Mouse (Mus musculus) MEL (cell line): Measurements from ENCODE around the gene Zfp598. TPM values are rescaled to one million over a fixed set of nuclear protein-coding genes. Genes with fewer than 3 reads are reported as not detected.

Source experiments
- DNase-seq: peaks from one replicate; pipeline ENCODE4 v3.0.0; 2011; ENCODE audit warnings: low read depth, low spot score
- H3K27ac ChIP-seq: 2 replicates; pipeline ENCODE4 v1.5.1; 2012; ENCODE audit warnings: low read depth, mild to moderate bottlenecking, control low read depth, low read length, moderate library complexity; ENCODE audit not compliant: control insufficient read depth
- H3K27me3 ChIP-seq, 2 experiments: fragments of 150-350 bp in 1 of 2; sonication (generic) in 1 of 2; 2 replicates each; pipeline ENCODE4 v1.6.1; 2012; ENCODE audit warnings: low read length in 2 of 2, mild to moderate bottlenecking in 2 of 2, improper control_type of control experiment in 1 of 2, moderate library complexity in 1 of 2; ENCODE audit not compliant: insufficient read depth in 2 of 2, control insufficient read depth in 1 of 2
- H3K36me3 ChIP-seq, 2 experiments: 2 replicates each; pipeline ENCODE4 v1.6.1; 2012 to 2014; ENCODE audit warnings: low read length in 2 of 2, improper control_type of control experiment in 1 of 2, inconsistent platforms in 1 of 2, mild to moderate bottlenecking in 1 of 2; ENCODE audit not compliant: insufficient read depth in 2 of 2, control insufficient read depth in 1 of 2
- H3K4me1 ChIP-seq, 2 experiments: fragments of 150-350 bp in 1 of 2; sonication (generic) in 1 of 2; 2 replicates each; pipeline ENCODE4 v1.6.1; 2012; ENCODE audit warnings: low read length in 2 of 2, improper control_type of control experiment in 1 of 2, mild to moderate bottlenecking in 1 of 2; ENCODE audit not compliant: insufficient read depth in 2 of 2, control insufficient read depth in 1 of 2
- H3K4me3 ChIP-seq, 2 experiments: fragments of 150-350 bp in 1 of 2; sonication (generic) in 1 of 2; 2 replicates each; pipeline ENCODE4 v1.5.1; 2012; ENCODE audit warnings: low read depth in 2 of 2, low read length in 2 of 2, mild to moderate bottlenecking in 2 of 2, moderate library complexity in 2 of 2, control low read depth in 1 of 2, improper control_type of control experiment in 1 of 2; ENCODE audit not compliant: control insufficient read depth in 1 of 2, insufficient read depth in 1 of 2
- H3K79me2 ChIP-seq: 2 replicates; pipeline ENCODE4 v1.6.1; 2012; ENCODE audit warnings: mild to moderate bottlenecking, low read length, moderate library complexity; ENCODE audit not compliant: control insufficient read depth, poor library complexity, insufficient read depth
- H3K9ac ChIP-seq: 2 replicates; pipeline ENCODE4 v1.6.1; 2012; ENCODE audit warnings: low read depth, mild to moderate bottlenecking, control low read depth, low read length, moderate library complexity; ENCODE audit not compliant: control insufficient read depth, poor library complexity, severe bottlenecking
- H3K9me3 ChIP-seq: fragments of 150-350 bp; sonication (generic); replicated peaks from 2 replicates; pipeline ENCODE4 v1.6.1; 2012; ENCODE audit warnings: mild to moderate bottlenecking, low read length, improper control_type of control experiment, moderate library complexity; ENCODE audit not compliant: insufficient read depth
- E2F4 ChIP-seq: IDR thresholded peaks from 2 replicates; pipeline ENCODE4 v1.6.1; 2011; ENCODE audit warnings: low read depth, low read length, improper control_type of control experiment, borderline replicate concordance
- ELF1 ChIP-seq: IDR thresholded peaks from 2 replicates; pipeline ENCODE4 v1.6.1; 2014; ENCODE audit warnings: low read depth, mild to moderate bottlenecking, inconsistent platforms, low read length, improper control_type of control experiment, moderate library complexity
- EP300 ChIP-seq, 2 experiments: IDR thresholded peaks; 2 replicates each; pipeline ENCODE4 v1.6.1; 2011; ENCODE audit warnings: improper control_type of control experiment in 2 of 2, low read length in 2 of 2, low read depth in 1 of 2, mild to moderate bottlenecking in 1 of 2
- GATA1 ChIP-seq: IDR thresholded peaks from 2 replicates; pipeline ENCODE4 v1.6.1; 2011; ENCODE audit warnings: low read depth, low read length, improper control_type of control experiment
- JUND ChIP-seq: IDR thresholded peaks from 2 replicates; pipeline ENCODE4 v1.6.1; 2011; ENCODE audit warnings: low read depth, mild to moderate bottlenecking, improper control_type of control experiment, low read length
- MAX ChIP-seq: IDR thresholded peaks from 2 replicates; pipeline ENCODE4 v1.6.1; 2011; ENCODE audit warnings: low read length, improper control_type of control experiment
- MEF2A ChIP-seq: IDR thresholded peaks from 2 replicates; pipeline ENCODE4 v1.6.1; 2014; ENCODE audit warnings: low read depth, mild to moderate bottlenecking, inconsistent platforms, low read length, improper control_type of control experiment; ENCODE audit not compliant: poor library complexity, insufficient replicate concordance, severe bottlenecking; ENCODE audit errors: extremely low read depth
- MXI1 ChIP-seq: IDR thresholded peaks from 2 replicates; pipeline ENCODE4 v1.6.1; 2011; ENCODE audit warnings: mild to moderate bottlenecking, low read depth, low read length, improper control_type of control experiment
- NELFE ChIP-seq: IDR thresholded peaks from 2 replicates; pipeline ENCODE4 v1.6.1; 2011; ENCODE audit warnings: low read depth, low read length, improper control_type of control experiment
- POLR2A ChIP-seq, 2 experiments: IDR thresholded peaks; 2 replicates each; pipeline ENCODE4 v1.6.1; 2011 to 2012; ENCODE audit warnings: low read length in 2 of 2, mild to moderate bottlenecking in 2 of 2, control low read depth in 1 of 2, improper control_type of control experiment in 1 of 2, low read depth in 1 of 2, moderate library complexity in 1 of 2; ENCODE audit not compliant: control insufficient read depth in 1 of 2, insufficient read depth in 1 of 2, poor library complexity in 1 of 2
- POLR2AphosphoS2 ChIP-seq: IDR thresholded peaks from 2 replicates; pipeline ENCODE4 v1.6.1; 2011; ENCODE audit warnings: low read length, improper control_type of control experiment
- RAD21 ChIP-seq: IDR thresholded peaks from 2 replicates; pipeline ENCODE4 v1.6.1; 2011; ENCODE audit warnings: mild to moderate bottlenecking, low read depth, low read length, improper control_type of control experiment
- RCOR1 ChIP-seq: IDR thresholded peaks from 2 replicates; pipeline ENCODE4 v1.6.1; 2012; ENCODE audit warnings: low read depth, mild to moderate bottlenecking, inconsistent platforms, low read length, improper control_type of control experiment
- SMC3 ChIP-seq: IDR thresholded peaks from 2 replicates; pipeline ENCODE4 v1.6.1; 2011; ENCODE audit warnings: low read depth, low read length, improper control_type of control experiment
- TBP ChIP-seq: IDR thresholded peaks from 2 replicates; pipeline ENCODE4 v1.8.0; 2011; ENCODE audit warnings: low read depth, low read length, improper control_type of control experiment
- UBTF ChIP-seq: IDR thresholded peaks from 2 replicates; pipeline ENCODE4 v1.6.1; 2012; ENCODE audit warnings: low read depth, mild to moderate bottlenecking, inconsistent platforms, low read length, improper control_type of control experiment, moderate library complexity, borderline replicate concordance; ENCODE audit not compliant: insufficient read depth
- USF2 ChIP-seq, 2 experiments: IDR thresholded peaks; 2 replicates each; pipeline ENCODE4 v1.6.1; 2011 to 2012; ENCODE audit warnings: improper control_type of control experiment in 2 of 2, low read length in 2 of 2, borderline replicate concordance in 1 of 2, inconsistent platforms in 1 of 2, low read depth in 1 of 2, mild to moderate bottlenecking in 1 of 2; ENCODE audit not compliant: insufficient read depth in 1 of 2
- ZNF384 ChIP-seq: IDR thresholded peaks from 2 replicates; pipeline ENCODE4 v1.6.1; 2012; ENCODE audit warnings: low read depth, mild to moderate bottlenecking, inconsistent platforms, low read length, improper control_type of control experiment
- polyA plus RNA-seq, 2 experiments: library from polyadenylated mRNA; stranded (reverse) in 1 of 2; unstranded in 1 of 2; fragments of >175 nt in 1 of 2; fragments of >200 nt in 1 of 2; gene quantifications; 2 replicates each; pipeline versions ENCODE4 v1.2.1 to v1.2.4; 2012; ENCODE audit warnings: low replicate concordance in 2 of 2, low read depth in 1 of 2; ENCODE audit not compliant: insufficient read length in 2 of 2, insufficient read depth in 1 of 2, missing spikeins in 1 of 2
- total RNA-seq: library from RNA; depleted of rRNA; stranded (reverse); fragments of 300-350 nt; gene quantifications from 2 replicates; pipeline ENCODE4 v1.2.3, GENCODE M21; 2012

Gene Zfp598
- total and polyA plus RNA-seq, 3 experiments = 22.2 to 80.4 (median 59.0) TPM

DNA sequence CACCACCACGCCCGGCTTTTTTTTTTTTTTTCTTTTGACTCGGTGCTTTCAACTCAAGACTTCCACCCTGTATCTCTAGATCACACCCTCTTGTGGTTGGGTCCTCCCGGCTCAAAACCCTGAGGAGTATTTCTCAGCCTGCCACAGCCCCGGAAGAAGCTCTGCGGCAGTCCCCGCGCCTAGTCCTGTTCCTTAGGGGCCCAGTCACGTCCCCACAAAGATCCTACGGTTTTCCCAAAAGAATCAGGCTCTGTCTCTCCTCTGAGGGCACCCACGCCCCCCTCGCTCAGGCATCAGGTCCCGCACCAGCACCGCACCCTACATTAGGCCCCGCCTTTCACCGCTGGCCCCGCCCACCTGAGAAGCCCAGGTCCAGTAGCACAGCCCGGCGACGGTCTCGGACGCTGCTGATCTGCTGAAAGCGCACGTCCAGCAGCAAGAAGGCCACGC is 17.7 kb downstream of the Zfp598 start (continued):
- TF ChIP-seq ZNF384 (peak; percentile 90), TBP (peak; percentile 43; the same call in 1 of the 2 replicates)

DNA sequence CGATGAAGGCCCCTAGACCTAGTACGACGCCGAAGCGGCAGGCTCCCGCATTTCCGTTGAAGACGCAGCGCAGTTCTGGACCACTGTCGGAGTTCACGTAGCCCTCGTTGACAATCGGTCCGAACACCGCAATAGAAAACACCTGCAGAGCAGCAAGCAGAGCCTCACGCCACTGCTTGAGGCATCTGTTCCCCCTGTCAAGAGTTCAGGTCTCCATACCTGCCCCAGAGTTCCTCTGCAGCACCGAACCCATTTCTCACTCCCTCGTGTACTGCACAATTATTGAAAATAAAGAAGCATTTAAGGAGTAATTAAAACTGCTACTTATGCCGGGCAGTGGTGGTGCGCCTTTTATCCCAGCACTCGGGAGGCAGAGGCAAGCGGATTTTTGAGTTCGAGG is 18.1 kb downstream of the Zfp598 start:
- H3K36me3 ChIP-seq = peaks cover 0 to 3% of the 10 kb centered on the region in 2 experiments; a peak in 1 of 4 replicates
- no peaks in the 10 kb centered on the region for H3K79me2 ChIP-seq
- H3K4me1 ChIP-seq = peaks cover 0 to 12% of the 10 kb centered on the region in 2 experiments; a peak in 3 of 4 replicates
- H3K27ac ChIP-seq = peak overlapping the region; percentile 71
- H3K4me3 ChIP-seq = peak overlapping the region; percentile 61 to 64
- peak overlapping the region; percentile 57 for H3K9ac ChIP-seq
- H3K27me3 ChIP-seq = no peaks in the 10 kb centered on the region
- TF ChIP-seq NELFE (no peak), SMC3 (no peak), MAX (no peak), MEF2A (no peak), EP300 (IDR thresholded peaks at IDR 0.05; ENCODE audit: low read depth in 1 of 2, low read length in 2 of 2) (no peak), ZNF384 (no peak)
- DNase-seq = no peak
- no peaks in the 10 kb centered on the region for H3K9me3 ChIP-seq

DNA sequence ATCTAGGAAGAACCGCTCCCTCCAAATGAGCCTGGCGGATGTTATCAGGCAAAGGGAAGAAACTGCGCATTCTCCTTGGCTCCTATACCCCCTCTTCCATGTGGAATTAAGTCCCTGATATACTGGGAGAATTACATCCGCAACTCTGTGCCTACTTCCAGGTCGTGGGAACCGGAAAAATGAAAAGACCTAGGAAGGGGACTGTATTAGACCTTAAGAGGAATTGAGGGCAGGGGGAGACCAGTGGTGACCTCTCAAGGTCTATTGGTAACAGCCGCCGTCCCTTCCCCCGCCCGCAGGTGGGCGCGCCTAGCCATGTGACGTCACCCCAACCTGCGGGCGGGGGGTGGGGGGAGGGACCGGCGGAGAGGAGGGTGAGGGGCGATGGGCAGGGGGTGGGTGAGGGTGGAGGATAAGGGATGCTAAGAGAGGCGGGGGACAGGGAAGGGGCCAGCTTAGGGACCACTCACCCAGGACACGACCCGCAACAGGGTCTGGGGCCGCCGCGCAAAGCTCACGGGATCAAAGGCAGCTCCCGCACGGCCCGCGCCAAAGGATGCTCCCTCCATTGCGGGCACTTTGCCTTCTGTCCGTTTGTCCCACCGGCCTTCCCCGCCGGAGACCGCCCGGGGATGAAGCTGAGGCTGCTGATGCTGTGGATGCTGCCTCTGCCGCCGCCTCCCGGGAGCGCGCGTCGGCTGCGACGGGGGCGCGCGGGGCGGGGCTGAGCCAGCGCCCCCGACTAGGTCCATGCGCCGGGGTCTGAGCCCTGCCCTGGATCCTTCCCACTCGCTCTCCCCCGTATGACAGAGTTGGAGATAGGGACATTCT is 20.0 kb downstream of the Zfp598 start, which contains the start of gene Syngr3:
Gene Syngr3 (minus strand): TSS at position 705 of the 831 bp plus-strand sequence.
- no peak for DNase-seq
- no peaks in the 10 kb centered on the region for H3K79me2 ChIP-seq
- no peak within 1 kb of the TSS for H3K4me3 ChIP-seq
- no peak within 1 kb of the TSS for H3K27ac ChIP-seq
- no peak within 1 kb of the TSS for H3K9ac ChIP-seq
- TF ChIP-seq E2F4 (no peak), JUND (no peak), POLR2A (IDR thresholded peaks at IDR 0.05; ENCODE audit: control insufficient read depth in 1 of 2, insufficient read depth in 1 of 2, low read depth in 1 of 2, low read length in 2 of 2, poor library complexity in 1 of 2) (no peak), UBTF (no peak), ELF1 (no peak), GATA1 (no peak), RAD21 (no peak), POLR2AphosphoS2 (no peak), MEF2A (no peak), RCOR1 (no peak), MXI1 (no peak), USF2 (IDR thresholded peaks at IDR 0.05; ENCODE audit: borderline replicate concordance in 1 of 2, insufficient read depth in 1 of 2, low read depth in 1 of 2, low read length in 2 of 2) (no peak)
- H3K36me3 ChIP-seq = peaks cover 0 to 3% of the 10 kb centered on the region in 2 experiments; a peak in 1 of 4 replicates
- H3K27me3 ChIP-seq = no peaks in the 10 kb centered on the region
- peaks cover 0 to 16% of the 10 kb centered on the region in 2 experiments; a peak in 3 of 4 replicates for H3K4me1 ChIP-seq
- H3K9me3 ChIP-seq = no peaks in the 10 kb centered on the region
